Mouse (Mus musculus) hindbrain, embryonic 10.5 days (tissue): ENCODE data around the gene Tmem255b. TPM values are rescaled to one million over a fixed set of nuclear protein-coding genes. Genes with fewer than 3 reads are reported as not detected.
A peak's percentile ranks its signal among the peaks of the same experiment; 100 is the strongest.

ENCODE experiments used
- DNase-seq: peaks from one replicate; pipeline ENCODE4 v3.0.0-alpha.2; 2017; ENCODE audit warnings: low spot score
- H3K27ac ChIP-seq: fragments of 300-500 bp; sonication (generic); 2 replicates; pipeline ENCODE4 v1.5.1; 2016; ENCODE audit warnings: mild to moderate bottlenecking, moderate library complexity
- H3K27me3 ChIP-seq: fragments of 300-500 bp; sonication (generic); 2 replicates; pipeline ENCODE4 v1.6.1; 2016; ENCODE audit warnings: mild to moderate bottlenecking; ENCODE audit not compliant: poor library complexity, insufficient read depth, severe bottlenecking
- H3K36me3 ChIP-seq: fragments of 300-500 bp; sonication (generic); 2 replicates; pipeline ENCODE4 v1.6.1; 2016; ENCODE audit warnings: mild to moderate bottlenecking, moderate library complexity
- H3K4me1 ChIP-seq: fragments of 300-500 bp; sonication (generic); replicated peaks from 2 replicates; pipeline ENCODE4 v1.6.1; 2016; ENCODE audit warnings: mild to moderate bottlenecking
- H3K4me3 ChIP-seq: fragments of 300-500 bp; sonication (generic); 2 replicates; pipeline ENCODE4 v1.5.1; 2016; ENCODE audit warnings: mild to moderate bottlenecking, moderate library complexity
- H3K9me3 ChIP-seq: fragments of 300-500 bp; sonication (generic); 2 replicates; pipeline ENCODE4 v1.6.1; 2016; ENCODE audit warnings: mild to moderate bottlenecking, moderate library complexity
- WGBS: fragments of 180-500 bp; shearing (Covaris S2); methylation state at CpG from one replicate; pipeline ENCODE4 v1.1.7; 2016; 5-methylcytosine and 5-hydroxymethylcytosine counted together
- polyA plus RNA-seq: library from polyadenylated mRNA; unstranded; fragments of >200 nt; fragmentation: Nextera tagmentation; extraction: Ambion mirVana; gene quantifications from 2 replicates; pipeline ENCODE4 v1.2.1, GENCODE M21; 2016

Gene Tmem255b
- polyA plus RNA-seq, 1 experiment from 2014 or later = 0.56 TPM

- Histone ChIP-seq H3K9me3 (no peaks in the 10 kb centered on the region), H3K27me3 (no peaks in the 10 kb centered on the region), H3K4me3 (no peak overlapping the region), H3K27ac (no peak overlapping the region), H3K4me1 (no peaks in the 10 kb centered on the region; the same call in 1 of the 2 replicates), H3K36me3 (no peaks in the 10 kb centered on the region)
- 88% methylated on average over 3 of the region's 3 CpGs for WGBS
- DNase-seq = no peak
Measured at GRCm38 (mm10) chr8:13481596-13481995, 46.6 kb downstream of the Tmem255b start.

- 80% methylated on average over 2 of the region's 2 CpGs for WGBS
- H3K27me3 ChIP-seq = no peaks in the 10 kb centered on the region
- no peak for DNase-seq
- H3K4me3 ChIP-seq = no peak overlapping the region
- no peaks in the 10 kb centered on the region for H3K9me3 ChIP-seq
- H3K4me1 ChIP-seq = no peaks in the 10 kb centered on the region; the same call in 1 of the 2 replicates
- no peaks in the 10 kb centered on the region for H3K36me3 ChIP-seq
- no peak overlapping the region for H3K27ac ChIP-seq
Measured at GRCm38 (mm10) chr8:13482101-13482801, 47.3 kb downstream of the Tmem255b start.

- no peak for DNase-seq
- Histone ChIP-seq H3K27me3 (no peaks in the 10 kb centered on the region), H3K4me3 (no peak overlapping the region), H3K27ac (no peak overlapping the region), H3K9me3 (no peaks in the 10 kb centered on the region), H3K4me1 (no peaks in the 10 kb centered on the region; the same call in 1 of the 2 replicates), H3K36me3 (no peaks in the 10 kb centered on the region)
- WGBS = 83% methylated on average over 5 of the region's 5 CpGs
Measured at GRCm38 (mm10) chr8:13483191-13483590, 48.2 kb downstream of the Tmem255b start.

- Histone ChIP-seq H3K9me3 (no peaks in the 10 kb centered on the region), H3K36me3 (no peaks in the 10 kb centered on the region), H3K27me3 (peaks cover 31% of the 10 kb centered on the region), H3K27ac (no peak overlapping the region), H3K4me3 (no peak overlapping the region), H3K4me1 (peaks cover 29% of the 10 kb centered on the region)
- 80% methylated on average over 3 of the region's 3 CpGs for WGBS
- no peak for DNase-seq
Measured at GRCm38 (mm10) chr8:13489351-13489750, 54.4 kb downstream of the Tmem255b start.

GRCm38 (mm10) chr8:13489986-13490910 lies 55.3 kb downstream of the Tmem255b start:
- no peaks in the 10 kb centered on the region for H3K9me3 ChIP-seq
- H3K27ac ChIP-seq = no peak overlapping the region
- DNase-seq = no peak
- no peaks in the 10 kb centered on the region for H3K36me3 ChIP-seq
- H3K4me1 ChIP-seq = peaks cover 29% of the 10 kb centered on the region
- peaks cover 40% of the 10 kb centered on the region for H3K27me3 ChIP-seq
- H3K4me3 ChIP-seq = no peak overlapping the region
- WGBS = 45% methylated on average over 13 of the region's 13 CpGs

GRCm38 (mm10) chr8:13491491-13492010 lies 56.6 kb downstream of the Tmem255b start:
- no peaks in the 10 kb centered on the region for H3K9me3 ChIP-seq
- no peak overlapping the region for H3K4me3 ChIP-seq
- H3K4me1 ChIP-seq = peaks cover 29% of the 10 kb centered on the region
- no peak for DNase-seq
- WGBS = 85% methylated on average over 14 of the region's 14 CpGs
- peaks cover 49% of the 10 kb centered on the region for H3K27me3 ChIP-seq
- no peak overlapping the region for H3K27ac ChIP-seq
- no peaks in the 10 kb centered on the region for H3K36me3 ChIP-seq

- Histone ChIP-seq H3K27ac (no peak overlapping the region), H3K9me3 (no peaks in the 10 kb centered on the region), H3K36me3 (no peaks in the 10 kb centered on the region), H3K27me3 (peaks cover 49% of the 10 kb centered on the region), H3K4me1 (peaks cover 29% of the 10 kb centered on the region), H3K4me3 (no peak overlapping the region)
- no peak for DNase-seq
- 60% methylated on average over 9 of the region's 9 CpGs for WGBS
Measured at GRCm38 (mm10) chr8:13492198-13492995, 57.4 kb downstream of the Tmem255b start.

GRCm38 (mm10) chr8:13493011-13493410 lies 58.0 kb downstream of the Tmem255b start:
- no peak for DNase-seq
- Histone ChIP-seq H3K27ac (no peak overlapping the region), H3K4me1 (peaks cover 29% of the 10 kb centered on the region), H3K36me3 (no peaks in the 10 kb centered on the region), H3K27me3 (peaks cover 49% of the 10 kb centered on the region), H3K9me3 (no peaks in the 10 kb centered on the region), H3K4me3 (peak overlapping the region; percentile 60; the same call in 1 of the 2 replicates)
- 64% methylated on average over 11 of the region's 11 CpGs for WGBS

GRCm38 (mm10) chr8:13493858-13494631 lies 59.1 kb downstream of the Tmem255b start, which contains the start of gene Gas6:
TSS of gene Gas6 (minus strand) at chr8:13494490.
- Histone ChIP-seq H3K27ac (peak within 1 kb of the TSS; percentile 68), H3K27me3 (peaks cover 49% of the 10 kb centered on the region), H3K9me3 (no peaks in the 10 kb centered on the region), H3K4me3 (peak within 1 kb of the TSS; percentile 60), H3K4me1 (peaks cover 29% of the 10 kb centered on the region), H3K36me3 (no peaks in the 10 kb centered on the region)
- DNase-seq = peak; percentile 77
- 2% methylated on average over 64 of the region's 64 CpGs for WGBS

- no peaks in the 10 kb centered on the region for H3K27me3 ChIP-seq
- H3K9me3 ChIP-seq = no peaks in the 10 kb centered on the region
- H3K27ac ChIP-seq = no peak overlapping the region
- no peak for DNase-seq
- WGBS = 82% methylated on average over 3 of the region's 3 CpGs
- H3K36me3 ChIP-seq = no peaks in the 10 kb centered on the region
- H3K4me1 ChIP-seq = no peaks in the 10 kb centered on the region
- H3K4me3 ChIP-seq = no peak overlapping the region
Measured at GRCm38 (mm10) chr8:13501221-13501620, 66.2 kb downstream of the Tmem255b start.

GRCm38 (mm10) chr8:13503936-13504606 lies 69.1 kb downstream of the Tmem255b start:
- Histone ChIP-seq H3K27ac (no peak overlapping the region), H3K27me3 (no peaks in the 10 kb centered on the region), H3K4me1 (peaks cover 6% of the 10 kb centered on the region; the same call in 1 of the 2 replicates), H3K36me3 (no peaks in the 10 kb centered on the region), H3K9me3 (no peaks in the 10 kb centered on the region), H3K4me3 (no peak overlapping the region)
- DNase-seq = no peak
- 88% methylated on average over 8 of the region's 8 CpGs for WGBS
